Mouse (Mus musculus) stomach, embryonic 14.5 days (tissue): ENCODE measurements around the gene Rpl31. TPM values are rescaled to one million over a fixed set of nuclear protein-coding genes. Genes with fewer than 3 reads are reported as not detected.

Source experiments
- ATAC-seq: fragments of 200-750 bp; cut with Nextera tagmentation; 2 replicates; pipeline ENCODE4 v1.8.0; 2017; ENCODE audit warnings: low read depth, moderate TSS enrichment; ENCODE audit not compliant: insufficient number of reproducible peaks, insufficient read depth, low FRiP score
- H3K27ac ChIP-seq: fragments of 300-500 bp; sonication (generic); 2 replicates; pipeline ENCODE4 v1.5.1; 2014; ENCODE audit warnings: mild to moderate bottlenecking, low read length, moderate library complexity, mixed read lengths
- H3K27me3 ChIP-seq: fragments of 300-500 bp; sonication (generic); 2 replicates; pipeline ENCODE4 v1.6.1; 2014; ENCODE audit warnings: low read length, control low read depth, mixed read lengths; ENCODE audit not compliant: control insufficient read depth, insufficient read depth
- H3K36me3 ChIP-seq: fragments of 300-500 bp; sonication (generic); 2 replicates; pipeline ENCODE4 v1.6.1; 2014; ENCODE audit warnings: mild to moderate bottlenecking, control low read depth, low read length, moderate library complexity, mixed read lengths; ENCODE audit not compliant: control insufficient read depth, insufficient read depth
- H3K4me1 ChIP-seq: fragments of 300-500 bp; sonication (generic); 2 replicates; pipeline ENCODE4 v1.6.1; 2014; ENCODE audit warnings: low read length, control low read depth, mixed read lengths; ENCODE audit not compliant: control insufficient read depth, insufficient read depth
- H3K4me2 ChIP-seq: fragments of 300-500 bp; sonication (generic); replicated peaks from 2 replicates; pipeline ENCODE4 v1.6.1; 2014; ENCODE audit warnings: low read depth, low read length, control low read depth
- H3K4me3 ChIP-seq: fragments of 300-500 bp; sonication (generic); 2 replicates; pipeline ENCODE4 v1.5.1; 2014; ENCODE audit warnings: low read depth, low read length, control low read depth
- H3K9ac ChIP-seq: fragments of 300-500 bp; sonication (generic); replicated peaks from 2 replicates; pipeline ENCODE4 v1.6.1; 2014; ENCODE audit warnings: low read depth, mild to moderate bottlenecking, control low read depth, low read length, moderate library complexity, mixed read lengths
- H3K9me3 ChIP-seq: fragments of 300-500 bp; sonication (generic); 2 replicates; pipeline ENCODE4 v1.6.1; 2016; ENCODE audit warnings: low read depth, low read length, control low read depth; ENCODE audit not compliant: control insufficient read depth
- WGBS: fragments of 180-500 bp; shearing (Covaris S2); extraction: QIAGEN DNeasy Blood & Tissue Kit; methylation state at CpG from one replicate; pipeline ENCODE4 v1.1.7; 2014; 5-methylcytosine and 5-hydroxymethylcytosine counted together
- polyA plus RNA-seq: library from polyadenylated mRNA; unstranded; fragments of >200 nt; fragmentation: Nextera tagmentation; extraction: Ambion mirVana; gene quantifications from 2 replicates; pipeline ENCODE4 v1.2.1, GENCODE M21; 2014

Gene Rpl31
- polyA plus RNA-seq, 1 experiment from 2014 or later: 805 TPM

DNA sequence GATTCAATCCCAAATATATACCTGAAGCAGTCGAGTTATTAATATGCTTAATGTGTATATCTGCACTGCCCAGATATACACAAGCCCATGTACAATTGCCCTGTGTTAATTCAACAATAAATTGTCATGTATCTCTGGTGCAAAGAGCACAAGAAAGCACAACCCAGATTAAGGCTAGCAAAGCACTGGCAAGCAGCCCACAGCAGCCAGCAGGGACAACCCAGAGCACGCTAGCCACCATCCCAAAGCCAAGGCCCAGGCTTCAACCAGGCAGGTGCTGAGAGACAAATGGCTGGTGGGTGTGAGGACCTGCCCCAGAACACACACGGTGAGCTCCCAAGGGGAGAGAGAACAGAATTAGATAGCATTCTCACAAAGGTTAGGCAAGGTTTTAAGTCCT is 18.8 kb downstream of the Rpl31 start:
- H3K4me1 ChIP-seq: no peaks in the 10 kb centered on the region
- 67% methylated on average over 3 of the region's 3 CpGs for WGBS
- no peaks in the 10 kb centered on the region for H3K27me3 ChIP-seq
- H3K27ac ChIP-seq: no peak overlapping the region
- no peaks in the 10 kb centered on the region for H3K9me3 ChIP-seq
- H3K4me2 ChIP-seq: no peak overlapping the region
- no peaks in the 10 kb centered on the region for H3K36me3 ChIP-seq
- no peak overlapping the region for H3K9ac ChIP-seq
- H3K4me3 ChIP-seq: no peak overlapping the region
- ATAC-seq: no peak

DNA sequence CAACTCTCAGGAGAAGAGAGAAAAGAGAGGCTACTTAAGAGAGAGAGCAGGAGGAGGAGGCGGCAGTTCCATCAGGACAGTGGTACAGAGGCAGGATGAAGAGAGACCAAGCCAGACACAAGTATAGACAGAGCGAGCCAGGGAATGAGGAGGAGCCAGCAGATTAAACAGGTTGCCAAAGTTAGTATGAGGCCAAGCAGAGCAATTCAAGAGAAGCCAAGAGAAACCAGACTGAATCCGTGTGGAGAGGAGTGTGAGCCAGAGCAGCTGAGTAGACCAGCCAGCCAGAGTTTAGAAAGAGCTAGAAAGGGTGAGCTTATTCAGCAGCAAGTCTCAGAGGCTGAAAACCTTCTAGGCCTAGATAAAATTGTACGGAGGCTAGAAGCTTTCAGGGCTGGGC is 19.9 kb downstream of the Rpl31 start:
- WGBS: 74% methylated on average over 4 of the region's 4 CpGs
- H3K9ac ChIP-seq: no peak overlapping the region
- H3K4me1 ChIP-seq: no peaks in the 10 kb centered on the region
- no peak overlapping the region for H3K27ac ChIP-seq
- no peak for ATAC-seq
- no peaks in the 10 kb centered on the region for H3K9me3 ChIP-seq
- no peak overlapping the region for H3K4me3 ChIP-seq
- H3K36me3 ChIP-seq: no peaks in the 10 kb centered on the region
- H3K4me2 ChIP-seq: no peak overlapping the region
- no peaks in the 10 kb centered on the region for H3K27me3 ChIP-seq

DNA sequence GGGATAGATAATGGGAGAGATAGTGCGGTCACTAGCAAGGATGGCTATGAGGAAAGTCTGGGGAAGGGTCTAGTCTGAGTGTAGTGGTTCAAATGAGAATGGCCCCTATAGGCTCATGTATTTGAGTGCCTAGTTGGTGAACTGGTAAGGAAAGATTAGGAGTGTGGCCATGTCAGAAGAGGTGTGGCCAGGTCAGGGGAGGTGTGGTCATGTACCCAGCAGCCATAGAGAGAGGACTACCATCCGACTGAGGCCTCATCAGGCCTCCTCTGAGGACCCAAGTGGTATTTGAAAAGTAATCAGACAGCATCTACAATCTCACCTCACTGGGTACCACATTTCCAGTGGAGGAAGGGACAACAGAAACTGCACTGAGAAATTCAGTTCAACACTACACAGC is 20.5 kb downstream of the Rpl31 start:
- Histone ChIP-seq H3K4me1 (no peaks in the 10 kb centered on the region), H3K36me3 (no peaks in the 10 kb centered on the region), H3K27ac (no peak overlapping the region), H3K9me3 (no peaks in the 10 kb centered on the region), H3K4me3 (no peak overlapping the region), H3K9ac (no peak overlapping the region), H3K27me3 (no peaks in the 10 kb centered on the region), H3K4me2 (no peak overlapping the region)
- 89% methylated on average over 2 of the region's 2 CpGs for WGBS
- peak; percentile 59; the same call in 1 of the 2 replicates for ATAC-seq

DNA sequence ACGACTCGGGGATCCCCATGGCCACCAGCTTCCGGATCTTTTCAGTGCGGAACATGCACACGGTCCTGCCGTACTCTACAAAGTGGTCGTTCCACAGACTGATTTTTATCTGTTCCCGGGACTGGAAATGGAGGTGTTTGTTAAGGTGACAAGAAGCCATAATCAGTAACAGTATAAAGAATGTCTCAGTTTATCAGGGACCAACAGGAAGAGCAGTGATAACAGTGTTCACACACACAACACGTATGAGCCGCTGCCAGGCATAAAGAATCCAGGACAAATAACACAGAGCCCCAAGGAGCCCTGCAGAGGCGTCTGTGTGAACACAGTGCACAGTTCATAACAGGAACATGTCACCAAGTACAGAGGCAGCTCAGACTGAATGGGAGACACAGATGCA is 21.7 kb downstream of the Rpl31 start:
- H3K36me3 ChIP-seq: no peaks in the 10 kb centered on the region
- ATAC-seq: no peak
- H3K4me2 ChIP-seq: no peak overlapping the region
- no peaks in the 10 kb centered on the region for H3K4me1 ChIP-seq
- no peak overlapping the region for H3K27ac ChIP-seq
- no peak overlapping the region for H3K9ac ChIP-seq
- no peaks in the 10 kb centered on the region for H3K27me3 ChIP-seq
- no peak overlapping the region for H3K4me3 ChIP-seq
- 84% methylated on average over 11 of the region's 11 CpGs for WGBS
- H3K9me3 ChIP-seq: no peaks in the 10 kb centered on the region

DNA sequence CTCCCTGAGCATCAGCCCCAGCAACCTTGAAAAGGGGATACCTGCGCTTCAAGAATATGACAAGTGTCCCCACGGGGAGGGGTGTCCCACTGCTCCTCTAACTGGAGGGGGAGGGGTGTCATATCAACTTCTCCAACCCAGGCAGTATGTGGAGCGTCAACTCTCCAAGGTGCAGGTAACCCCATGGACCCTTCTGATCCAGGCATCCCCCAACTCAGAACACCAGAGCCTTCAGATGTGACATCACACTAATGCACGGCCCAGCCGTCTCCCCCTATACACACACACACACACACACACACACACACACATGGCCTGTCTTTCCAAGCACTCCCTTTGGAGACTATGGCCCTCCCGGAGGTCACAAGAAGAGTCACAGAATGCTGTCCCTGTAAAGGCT is 24.0 kb downstream of the Rpl31 start:
- Histone ChIP-seq H3K9me3 (no peaks in the 10 kb centered on the region), H3K27ac (no peak overlapping the region), H3K4me2 (no peak overlapping the region), H3K4me3 (no peak overlapping the region), H3K27me3 (no peaks in the 10 kb centered on the region), H3K4me1 (no peaks in the 10 kb centered on the region), H3K36me3 (no peaks in the 10 kb centered on the region), H3K9ac (no peak overlapping the region)
- 87% methylated on average over 6 of the region's 6 CpGs for WGBS
- no peak for ATAC-seq

DNA sequence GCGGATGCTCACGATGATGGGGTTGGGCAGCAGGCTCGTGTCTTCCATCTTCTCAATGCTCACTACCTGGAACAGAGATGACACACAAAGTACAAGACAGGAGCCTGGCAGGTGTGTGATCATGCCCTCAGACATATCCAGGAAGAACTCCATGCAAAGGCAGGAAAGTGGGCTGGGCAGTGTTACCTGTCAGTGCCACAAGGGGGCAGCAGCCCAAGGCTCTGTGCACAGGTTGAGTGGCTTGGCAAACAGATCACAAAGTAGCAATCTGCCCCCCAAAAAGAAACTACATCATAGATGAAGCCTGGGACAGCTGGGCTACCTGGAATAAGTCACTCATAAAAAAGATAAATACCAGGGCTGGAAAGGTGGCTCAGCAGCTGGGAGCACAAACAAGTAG is 24.5 kb downstream of the Rpl31 start:
- Histone ChIP-seq H3K9ac (no peak overlapping the region), H3K27me3 (no peaks in the 10 kb centered on the region), H3K36me3 (no peaks in the 10 kb centered on the region), H3K4me2 (no peak overlapping the region), H3K27ac (no peak overlapping the region), H3K9me3 (peaks cover 1% of the 10 kb centered on the region; the same call in 1 of the 2 replicates), H3K4me1 (no peaks in the 10 kb centered on the region), H3K4me3 (no peak overlapping the region)
- 64% methylated on average over 3 of the region's 3 CpGs for WGBS
- ATAC-seq: no peak

DNA sequence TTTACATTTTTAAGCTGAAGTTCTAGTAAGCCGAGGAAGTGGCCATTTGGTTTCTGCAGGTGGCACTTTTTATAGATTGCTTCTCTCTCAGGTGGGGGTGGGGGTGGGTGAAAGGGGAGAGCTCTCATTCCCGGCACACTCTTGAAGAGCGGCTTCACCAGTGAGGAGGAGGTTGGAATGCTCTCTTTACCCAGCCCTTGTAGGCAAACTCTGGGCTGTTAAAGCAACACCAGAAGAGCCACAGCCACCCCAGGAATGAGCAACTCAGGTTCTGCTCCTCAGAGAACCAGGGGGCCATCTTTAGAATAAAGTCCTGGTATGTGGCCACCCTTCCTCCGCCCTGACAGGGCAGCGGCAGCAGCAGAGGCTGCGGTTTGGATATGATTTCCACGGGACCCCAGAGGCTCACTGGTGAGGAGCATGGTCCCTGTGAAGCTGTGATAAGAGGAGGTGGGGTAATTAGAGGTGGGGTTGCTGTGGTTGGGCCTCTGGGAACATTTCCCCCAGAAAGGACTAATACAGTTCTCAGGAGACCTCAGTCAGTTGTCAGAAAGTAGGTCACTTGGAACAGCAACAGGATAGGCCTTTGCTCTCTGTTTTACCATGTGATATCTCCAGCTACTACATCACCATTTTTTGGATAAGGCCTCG is 25.7 kb downstream of the Rpl31 start:
- H3K4me2 ChIP-seq: no peak overlapping the region
- no peak overlapping the region for H3K4me3 ChIP-seq
- peaks cover 4% of the 10 kb centered on the region; the same call in 1 of the 2 replicates for H3K9me3 ChIP-seq
- H3K27ac ChIP-seq: no peak overlapping the region
- WGBS: 77% methylated on average over 8 of the region's 8 CpGs
- H3K27me3 ChIP-seq: no peaks in the 10 kb centered on the region
- no peaks in the 10 kb centered on the region for H3K4me1 ChIP-seq
- no peak overlapping the region for H3K9ac ChIP-seq
- H3K36me3 ChIP-seq: no peaks in the 10 kb centered on the region
- no peak for ATAC-seq

DNA sequence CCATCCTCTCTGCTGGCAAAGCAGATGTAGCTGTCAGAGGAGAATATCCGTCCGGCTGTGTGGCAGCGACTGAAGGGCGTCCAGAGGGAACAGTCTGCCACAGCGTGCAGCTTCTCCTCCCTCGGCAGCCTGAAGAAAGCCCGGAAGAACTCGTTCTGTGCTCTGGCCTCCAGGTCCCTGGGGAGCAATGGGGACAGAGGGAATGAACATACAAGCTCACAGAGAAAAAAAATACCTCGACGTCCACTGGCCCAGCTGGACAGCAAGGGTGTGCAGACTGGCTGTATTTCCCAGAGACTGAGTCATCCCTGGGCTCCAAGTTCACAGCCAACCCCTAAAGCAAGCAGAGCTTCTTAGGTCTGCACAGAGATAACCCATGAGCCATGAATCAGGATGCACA is 26.5 kb downstream of the Rpl31 start:
- 81% methylated on average over 10 of the region's 10 CpGs for WGBS
- no peak overlapping the region for H3K9ac ChIP-seq
- peaks cover 4% of the 10 kb centered on the region; the same call in 1 of the 2 replicates for H3K9me3 ChIP-seq
- ATAC-seq: no peak
- no peaks in the 10 kb centered on the region for H3K27me3 ChIP-seq
- H3K4me1 ChIP-seq: no peaks in the 10 kb centered on the region
- no peaks in the 10 kb centered on the region for H3K36me3 ChIP-seq
- no peak overlapping the region for H3K4me2 ChIP-seq
- no peak overlapping the region for H3K27ac ChIP-seq
- H3K4me3 ChIP-seq: no peak overlapping the region

DNA sequence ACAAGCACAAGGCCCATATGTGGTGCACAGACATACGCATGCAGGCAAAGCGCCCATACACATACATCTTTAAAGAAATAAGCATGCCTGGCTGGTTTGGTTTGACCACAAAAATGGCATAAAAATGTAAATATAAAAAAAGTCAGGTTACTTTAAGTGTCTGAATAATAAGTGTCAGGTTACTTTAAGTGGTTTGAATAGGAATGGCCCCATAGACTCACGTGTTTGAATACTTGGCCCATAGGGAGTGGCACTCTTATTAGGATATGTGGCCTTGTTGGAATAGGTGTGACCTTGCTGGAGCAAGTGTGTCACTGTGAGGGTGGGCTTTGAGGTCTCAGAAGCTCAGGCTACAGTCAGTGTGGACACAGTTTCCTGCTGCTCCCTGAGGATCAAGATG is 27.0 kb downstream of the Rpl31 start:
- no peak for ATAC-seq
- H3K4me2 ChIP-seq: no peak overlapping the region
- no peaks in the 10 kb centered on the region for H3K36me3 ChIP-seq
- H3K27me3 ChIP-seq: no peaks in the 10 kb centered on the region
- no peak overlapping the region for H3K27ac ChIP-seq
- no peaks in the 10 kb centered on the region for H3K4me1 ChIP-seq
- H3K9ac ChIP-seq: no peak overlapping the region
- WGBS: 81% methylated on average over 3 of the region's 3 CpGs
- H3K9me3 ChIP-seq: peaks cover 4% of the 10 kb centered on the region; the same call in 1 of the 2 replicates
- H3K4me3 ChIP-seq: no peak overlapping the region
